Mouse (Mus musculus): ENCODE data around the gene Hmgcl. TPM values are rescaled to one million over a fixed set of nuclear protein-coding genes. Genes with fewer than 3 reads are reported as not detected.

Hmgcl gene
- polyA plus RNA-seq, 1 experiment from 2014 or later, result 107 TPM

DNA sequence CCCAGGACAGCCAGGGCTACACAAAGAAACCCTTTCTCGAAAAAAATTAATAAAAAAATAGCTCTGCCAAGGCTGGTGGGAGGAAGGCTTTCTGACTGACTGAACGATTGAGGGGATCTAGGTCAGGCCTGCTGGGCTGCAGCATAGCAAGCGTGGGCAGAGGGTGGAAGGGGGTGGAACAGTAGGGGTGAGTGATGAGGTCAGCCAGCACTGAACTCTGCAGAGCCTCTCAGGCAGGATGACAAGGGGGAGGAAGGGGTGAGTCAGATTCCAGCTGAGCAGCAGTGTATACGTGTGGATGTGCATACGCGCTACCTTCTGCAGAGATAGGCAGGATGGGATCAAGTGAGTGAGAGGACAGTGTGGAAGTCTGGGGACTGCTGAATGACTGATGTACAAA is 3.7 kb downstream of the Hmgcl start:
- DNase-seq (ENCODE audit: low spot score) (peak; percentile 45), ATAC-seq (replicated peaks; ENCODE audit: low FRiP score, low read depth) (no peak; the same call in 1 of the 2 replicates)
- Histone ChIP-seq H3K27me3 (ENCODE audit: insufficient read depth, low read length) (no peaks in the 10 kb centered on the region), H3K27ac (peak overlapping the region; percentile 31; the same call in 1 of the 2 replicates), H3K36me3 (ENCODE audit: insufficient read depth, low read length) (peaks cover 6% of the 10 kb centered on the region; the same call in 1 of the 2 replicates), H3K9me3 (replicated peaks; ENCODE audit: low read length) (no peaks in the 10 kb centered on the region), H3K4me1 (replicated peaks; ENCODE audit: insufficient read depth, low read length) (peaks cover 12% of the 10 kb centered on the region; the same call in 1 of the 2 replicates), H3K4me2 (ENCODE audit: low read length) (no peak overlapping the region), H3K4me3 (replicated peaks; ENCODE audit: low read depth, low read length) (no peak overlapping the region), H3K9ac (ENCODE audit: low read depth, low read length) (no peak overlapping the region)
- TF ChIP-seq CTCF (IDR thresholded peaks at IDR 0.05; ENCODE audit: low read depth), result no peak
- 18% methylated on average over 6 of the region's 6 CpGs for WGBS

- Histone ChIP-seq H3K9me3 (replicated peaks; ENCODE audit: low read length) (no peaks in the 10 kb centered on the region), H3K4me3 (replicated peaks; ENCODE audit: low read depth, low read length) (no peak overlapping the region), H3K36me3 (ENCODE audit: insufficient read depth, low read length) (peaks cover 6% of the 10 kb centered on the region), H3K9ac (ENCODE audit: low read depth, low read length) (no peak overlapping the region), H3K27ac (0 out of 2 replicates have a peak overlapping the region, but pooled peaks have one; percentile 31), H3K4me1 (replicated peaks; ENCODE audit: insufficient read depth, low read length) (peaks cover 12% of the 10 kb centered on the region; the same call in 1 of the 2 replicates), H3K27me3 (ENCODE audit: insufficient read depth, low read length) (no peaks in the 10 kb centered on the region), H3K4me2 (ENCODE audit: low read length) (no peak overlapping the region)
- WGBS, result 67% methylated on average over 6 of the region's 6 CpGs
- DNase-seq (ENCODE audit: low spot score) (no peak), ATAC-seq (replicated peaks; ENCODE audit: low FRiP score, low read depth) (no peak)
- TF ChIP-seq CTCF (IDR thresholded peaks at IDR 0.05; ENCODE audit: low read depth), result no peak
Observed at GRCm38 (mm10) chr4:135950365-135950764, 4.1 kb downstream of the Hmgcl start.

DNA sequence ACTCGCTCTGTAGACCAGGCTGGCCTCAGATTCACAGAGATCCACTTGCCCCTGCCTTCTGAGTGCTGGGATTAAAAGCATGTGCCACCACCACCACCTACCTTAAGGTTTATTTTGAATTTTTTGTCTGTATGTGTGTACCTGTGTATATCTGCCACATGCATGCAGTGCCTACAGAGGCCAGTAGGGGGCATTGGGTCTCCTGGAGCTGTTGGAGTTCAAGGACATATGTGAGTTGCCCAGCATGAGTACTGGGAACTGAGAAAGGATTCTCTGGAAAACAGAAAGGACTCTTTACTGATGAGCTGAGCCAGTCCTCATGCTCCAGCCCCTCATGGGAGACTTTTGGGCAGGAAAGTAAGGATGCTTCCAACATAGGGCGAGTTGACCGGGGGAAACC is 5.3 kb downstream of the Hmgcl start:
- TF ChIP-seq CTCF (IDR thresholded peaks at IDR 0.05; ENCODE audit: low read depth), result peak; percentile 54
- H3K9me3 ChIP-seq (replicated peaks; ENCODE audit: low read length), result no peaks in the 10 kb centered on the region
- H3K27ac ChIP-seq, result no peak overlapping the region
- no peaks in the 10 kb centered on the region for H3K27me3 ChIP-seq (ENCODE audit: insufficient read depth, low read length)
- DNase-seq (ENCODE audit: low spot score), result no peak
- no peak overlapping the region for H3K4me2 ChIP-seq (ENCODE audit: low read length)
- H3K36me3 ChIP-seq (ENCODE audit: insufficient read depth, low read length), result peaks cover 13% of the 10 kb centered on the region
- ATAC-seq (replicated peaks; ENCODE audit: low FRiP score, low read depth), result no peak
- H3K9ac ChIP-seq (ENCODE audit: low read depth, low read length), result no peak overlapping the region
- H3K4me1 ChIP-seq (replicated peaks; ENCODE audit: insufficient read depth, low read length), result 0 out of 2 replicates have a peak, but pooled peaks cover 7% of the 10 kb centered on the region
- no peak overlapping the region for H3K4me3 ChIP-seq (replicated peaks; ENCODE audit: low read depth, low read length)
- 96% methylated on average over 3 of the region's 3 CpGs for WGBS

GRCm38 (mm10) chr4:135953179-135953578 is 6.9 kb downstream of the Hmgcl start:
- H3K9me3 ChIP-seq (replicated peaks; ENCODE audit: low read length), result no peaks in the 10 kb centered on the region
- no peak overlapping the region for H3K9ac ChIP-seq (ENCODE audit: low read depth, low read length)
- 0 out of 2 replicates have a peak, but pooled peaks cover 2% of the 10 kb centered on the region for H3K4me1 ChIP-seq (replicated peaks; ENCODE audit: insufficient read depth, low read length)
- 89% methylated on average over 3 of the region's 3 CpGs for WGBS
- DNase-seq (ENCODE audit: low spot score) (no peak), ATAC-seq (replicated peaks; ENCODE audit: low FRiP score, low read depth) (no peak)
- H3K27ac ChIP-seq, result no peak overlapping the region
- no peak overlapping the region for H3K4me2 ChIP-seq (ENCODE audit: low read length)
- H3K36me3 ChIP-seq (ENCODE audit: insufficient read depth, low read length), result peaks cover 20% of the 10 kb centered on the region
- H3K4me3 ChIP-seq (replicated peaks; ENCODE audit: low read depth, low read length), result no peak overlapping the region
- no peak for TF ChIP-seq CTCF (IDR thresholded peaks at IDR 0.05; ENCODE audit: low read depth)
- H3K27me3 ChIP-seq (ENCODE audit: insufficient read depth, low read length), result no peaks in the 10 kb centered on the region

DNA sequence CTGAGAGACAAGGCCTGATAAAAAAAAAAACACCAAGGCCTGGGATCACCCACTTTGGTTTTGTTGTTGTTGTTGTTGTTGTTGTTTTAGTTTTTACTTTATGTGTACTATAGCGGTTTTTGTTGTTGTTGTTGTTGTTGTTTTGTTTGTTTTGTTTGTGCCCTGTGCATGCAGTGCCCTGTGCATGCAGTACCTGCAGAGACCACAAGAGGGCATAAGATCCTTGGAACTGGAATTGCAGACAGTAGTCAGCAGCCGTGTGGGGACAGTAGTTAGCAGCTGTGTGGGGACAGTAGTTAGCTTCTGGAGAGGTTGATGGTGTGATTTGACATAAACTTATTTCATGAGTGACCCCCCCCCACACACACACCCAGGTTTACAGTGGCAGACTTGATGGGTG is 8.0 kb downstream of the Hmgcl start:
- Histone ChIP-seq H3K4me3 (replicated peaks; ENCODE audit: low read depth, low read length) (no peak overlapping the region), H3K4me1 (replicated peaks; ENCODE audit: insufficient read depth, low read length) (no peaks in the 10 kb centered on the region), H3K9ac (ENCODE audit: low read depth, low read length) (no peak overlapping the region), H3K4me2 (ENCODE audit: low read length) (no peak overlapping the region), H3K27me3 (ENCODE audit: insufficient read depth, low read length) (no peaks in the 10 kb centered on the region), H3K36me3 (ENCODE audit: insufficient read depth, low read length) (peaks cover 27% of the 10 kb centered on the region), H3K27ac (no peak overlapping the region), H3K9me3 (replicated peaks; ENCODE audit: low read length) (no peaks in the 10 kb centered on the region)
- ATAC-seq (replicated peaks; ENCODE audit: low FRiP score, low read depth), result no peak
- peak; percentile 76 for DNase-seq (ENCODE audit: low spot score)
- 7% methylated on average over 2 of the region's 2 CpGs for WGBS
- peak; percentile 93 for TF ChIP-seq CTCF (IDR thresholded peaks at IDR 0.05; ENCODE audit: low read depth)

GRCm38 (mm10) chr4:135955886-135956285 is 9.6 kb downstream of the Hmgcl start:
- Histone ChIP-seq H3K9ac (ENCODE audit: low read depth, low read length) (no peak overlapping the region), H3K4me1 (replicated peaks; ENCODE audit: insufficient read depth, low read length) (no peaks in the 10 kb centered on the region), H3K36me3 (ENCODE audit: insufficient read depth, low read length) (peaks cover 35% of the 10 kb centered on the region), H3K27ac (no peak overlapping the region), H3K4me3 (replicated peaks; ENCODE audit: low read depth, low read length) (no peak overlapping the region), H3K27me3 (ENCODE audit: insufficient read depth, low read length) (no peaks in the 10 kb centered on the region), H3K4me2 (ENCODE audit: low read length) (no peak overlapping the region), H3K9me3 (replicated peaks; ENCODE audit: low read length) (no peaks in the 10 kb centered on the region)
- ATAC-seq (replicated peaks; ENCODE audit: low FRiP score, low read depth) (no peak), DNase-seq (ENCODE audit: low spot score) (no peak)
- TF ChIP-seq CTCF (IDR thresholded peaks at IDR 0.05; ENCODE audit: low read depth), result no peak
- WGBS, result 89% methylated on average over 9 of the region's 9 CpGs

- no peak overlapping the region for H3K4me2 ChIP-seq (ENCODE audit: low read length)
- no peak for TF ChIP-seq CTCF (IDR thresholded peaks at IDR 0.05; ENCODE audit: low read depth)
- 43% methylated on average over 8 of the region's 8 CpGs for WGBS
Observed at GRCm38 (mm10) chr4:135958354-135958753, 12.1 kb downstream of the Hmgcl start.

More at GRCm38 (mm10) chr4:135958354-135958753, 12.1 kb downstream of the Hmgcl start:
- H3K9ac ChIP-seq (ENCODE audit: low read depth, low read length), result no peak overlapping the region
- DNase-seq (ENCODE audit: low spot score), result no peak
- peaks cover 32% of the 10 kb centered on the region for H3K36me3 ChIP-seq (ENCODE audit: insufficient read depth, low read length)
- no peaks in the 10 kb centered on the region for H3K4me1 ChIP-seq (replicated peaks; ENCODE audit: insufficient read depth, low read length)
- peak overlapping the region; percentile 47; the same call in 1 of the 2 replicates for H3K27ac ChIP-seq
- ATAC-seq (replicated peaks; ENCODE audit: low FRiP score, low read depth), result peak; percentile 75
- H3K4me3 ChIP-seq (replicated peaks; ENCODE audit: low read depth, low read length), result no peak overlapping the region
- H3K27me3 ChIP-seq (ENCODE audit: insufficient read depth, low read length), result no peaks in the 10 kb centered on the region
- H3K9me3 ChIP-seq (replicated peaks; ENCODE audit: low read length), result no peaks in the 10 kb centered on the region

All from kidney, postnatal 0 days (tissue).